Mouse (Mus musculus): ENCODE measurements around the gene Kank3.

The Kank3 gene

GRCm38 (mm10) chr17:33810334-33811141 is at the start of gene Kank3:
Kank3 (plus strand) TSS chr17:33810519.
- peak; percentile 91 for DNase-seq (ENCODE audit: low read depth, low spot score)

- DNase-seq (ENCODE audit: low read depth, low spot score), result no peak
Observed at GRCm38 (mm10) chr17:33766389-33766788, 43.9 kb upstream of the Kank3 start.

GRCm38 (mm10) chr17:33771617-33772016 is 38.7 kb upstream of the Kank3 start:
- no peak for DNase-seq (ENCODE audit: low read depth, low spot score)

- no peak for DNase-seq (ENCODE audit: low read depth, low spot score)
Observed at GRCm38 (mm10) chr17:33773426-33773825, 36.9 kb upstream of the Kank3 start.

DNA sequence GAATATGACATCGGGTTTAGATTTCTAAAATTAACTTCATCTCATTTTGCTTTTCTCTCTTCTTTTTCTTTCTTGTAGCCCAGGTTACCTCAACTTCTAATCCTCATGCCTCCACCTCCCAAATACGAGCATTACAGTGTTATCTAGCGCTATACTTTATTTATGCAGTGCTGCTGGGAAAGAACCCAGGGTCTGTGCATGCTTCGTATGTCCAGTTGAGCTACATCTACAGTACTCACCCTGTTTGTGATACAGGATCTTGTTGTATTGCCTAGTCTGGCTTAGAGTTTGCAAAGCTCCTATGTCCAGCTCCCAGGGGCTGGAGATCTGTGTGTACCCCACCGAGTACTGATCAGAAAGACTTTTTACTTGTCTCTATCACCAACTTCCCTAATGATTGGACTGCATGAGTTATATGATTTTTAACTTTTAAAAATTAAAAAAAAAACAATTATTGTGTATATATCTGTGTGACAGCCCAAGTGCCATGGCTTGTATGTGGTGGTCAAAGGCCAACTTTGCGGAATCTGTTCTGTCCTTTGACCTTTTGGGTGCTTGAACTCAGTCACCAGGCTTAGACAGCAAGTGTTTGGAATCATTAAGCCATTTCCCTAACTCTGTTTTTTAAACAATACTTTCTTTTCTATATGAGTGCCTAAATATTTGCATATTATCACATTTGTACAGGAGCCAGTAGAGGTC is 36.3 kb upstream of the Kank3 start:
- no peak for DNase-seq (ENCODE audit: low read depth, low spot score)

GRCm38 (mm10) chr17:33774573-33775155 is 35.7 kb upstream of the Kank3 start:
- no peak for DNase-seq (ENCODE audit: low read depth, low spot score)

GRCm38 (mm10) chr17:33775287-33775686 is 35.0 kb upstream of the Kank3 start:
- DNase-seq (ENCODE audit: low read depth, low spot score), result no peak

DNA sequence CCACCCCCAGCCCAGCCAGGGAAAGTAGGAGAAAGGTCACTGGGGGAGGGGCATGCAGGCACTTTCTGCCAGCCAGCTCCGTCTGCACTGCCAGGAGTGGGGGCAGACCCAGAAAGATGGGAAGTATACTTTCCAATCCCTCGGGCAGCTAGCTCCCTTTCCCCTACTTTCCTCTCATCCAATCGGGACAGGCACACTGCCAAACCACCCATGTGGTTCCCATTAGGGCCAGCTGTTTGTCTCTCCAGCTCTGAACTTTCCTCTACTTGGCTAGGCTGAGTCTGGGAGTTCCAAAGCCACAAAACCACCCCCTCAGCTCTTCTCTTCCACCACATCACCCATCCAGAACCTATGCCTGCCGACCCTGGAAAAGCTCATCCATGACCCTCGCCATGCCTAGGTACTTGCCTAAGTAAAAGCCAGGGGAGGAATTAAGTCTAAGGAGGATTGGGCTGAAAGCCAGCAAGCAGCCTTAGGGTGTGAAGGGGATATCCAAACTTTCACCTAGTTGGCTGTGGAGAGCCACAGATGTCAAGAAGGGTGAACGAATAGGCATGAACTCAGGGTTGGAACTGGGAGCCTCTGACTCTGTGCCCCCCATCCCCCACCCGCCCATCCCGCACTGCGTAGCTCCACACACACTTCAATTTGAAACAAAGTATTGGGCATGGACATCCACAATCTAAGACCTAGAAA is 30.9 kb upstream of the Kank3 start:
- DNase-seq (ENCODE audit: low read depth, low spot score), result no peak

- no peak for DNase-seq (ENCODE audit: low read depth, low spot score)
Observed at GRCm38 (mm10) chr17:33779967-33780295, 30.4 kb upstream of the Kank3 start.

GRCm38 (mm10) chr17:33780431-33780830 is 29.9 kb upstream of the Kank3 start:
- DNase-seq (ENCODE audit: low read depth, low spot score), result no peak

DNA sequence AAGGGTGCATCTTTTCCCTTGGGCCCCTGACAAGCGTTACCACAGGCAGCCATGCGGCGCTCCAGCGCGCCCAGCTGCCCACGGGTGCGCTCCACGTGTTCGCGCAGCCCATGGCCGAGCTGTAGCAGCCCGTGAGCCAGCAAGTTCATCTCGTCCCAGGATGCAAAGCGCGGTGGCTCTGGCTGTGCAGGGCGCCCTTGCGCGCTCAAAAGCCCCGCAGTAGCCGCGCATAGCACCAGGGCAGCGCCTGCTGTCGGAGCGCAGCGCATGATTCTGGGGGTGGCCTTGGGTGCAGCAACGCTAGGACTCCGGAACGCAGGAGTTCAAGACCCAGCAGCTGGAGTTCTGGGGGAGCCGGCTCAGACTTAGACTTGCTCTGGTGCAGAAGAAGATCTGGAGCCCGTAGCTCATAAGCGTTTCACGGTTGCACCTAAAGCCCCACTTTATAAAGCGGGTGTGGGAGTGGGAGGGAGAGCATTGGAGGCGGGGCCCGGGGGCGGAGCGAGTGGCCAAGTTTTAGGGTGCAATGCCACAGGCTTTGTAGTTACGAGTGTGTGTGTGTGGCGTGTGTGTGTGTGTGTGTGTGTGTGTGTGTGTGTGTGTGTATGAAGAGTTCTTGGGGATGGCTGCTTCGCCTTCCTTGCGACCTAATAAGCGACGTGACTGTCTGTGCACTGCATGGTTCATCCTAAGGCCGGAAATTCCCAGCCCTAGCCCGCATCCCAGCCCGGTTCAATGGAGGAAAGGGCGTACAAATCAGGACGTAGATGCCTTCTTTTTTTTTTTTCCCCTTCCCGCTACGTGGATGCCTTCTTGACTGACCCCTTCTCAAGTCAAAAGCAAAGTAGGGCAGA is 29.0 kb upstream of the Kank3 start, which contains the start of gene Angptl4:
Gene Angptl4 (minus strand): TSS at position 707 of the 854 bp plus-strand sequence.
- peak; percentile 57 for DNase-seq (ENCODE audit: low read depth, low spot score)

DNA sequence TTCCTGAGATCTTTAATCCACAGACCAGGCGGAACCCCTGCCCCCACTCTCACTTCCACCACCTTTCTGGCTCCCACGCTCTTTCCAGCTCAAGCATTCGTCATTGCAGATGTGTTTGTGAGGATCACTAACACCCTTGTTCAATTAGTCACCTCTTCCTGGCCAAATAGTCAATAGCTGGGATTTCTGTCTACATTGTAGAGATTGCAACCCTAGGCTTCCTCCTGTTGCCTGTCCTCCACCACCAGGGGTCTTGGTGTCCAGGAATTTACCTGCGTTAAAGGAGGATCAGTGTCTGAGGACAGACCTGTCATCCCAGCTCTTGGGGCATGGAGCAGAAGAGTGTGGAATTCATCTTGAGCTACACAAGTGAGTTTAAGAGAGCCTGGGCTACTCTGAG is 28.3 kb upstream of the Kank3 start:
- no peak for DNase-seq (ENCODE audit: low read depth, low spot score)

GRCm38 (mm10) chr17:33783408-33783807 is 26.9 kb upstream of the Kank3 start:
- no peak for DNase-seq (ENCODE audit: low read depth, low spot score)

DNA sequence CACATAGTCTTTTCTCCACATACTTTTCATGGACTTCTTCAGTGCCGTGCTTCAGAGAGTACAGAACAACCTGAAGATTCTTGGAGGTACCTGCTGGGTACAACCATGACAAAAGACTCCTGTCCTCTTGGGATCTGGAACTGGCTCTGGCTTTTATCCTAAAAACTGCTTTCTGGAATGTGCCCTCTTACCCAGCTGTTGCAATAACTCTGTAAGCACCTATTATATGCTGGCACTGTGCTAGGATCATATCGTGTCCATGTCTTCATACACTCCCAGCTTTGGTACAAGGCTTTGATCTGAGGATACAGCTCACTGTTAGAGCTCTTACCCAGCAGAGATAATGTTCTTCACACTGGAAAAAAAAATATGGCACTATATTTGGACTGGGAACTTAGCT is 25.4 kb upstream of the Kank3 start:
- no peak for DNase-seq (ENCODE audit: low read depth, low spot score)

GRCm38 (mm10) chr17:33786375-33786774 is 23.9 kb upstream of the Kank3 start:
- DNase-seq (ENCODE audit: low read depth, low spot score), result no peak

GRCm38 (mm10) chr17:33788732-33789131 is 21.6 kb upstream of the Kank3 start:
- no peak for DNase-seq (ENCODE audit: low read depth, low spot score)

GRCm38 (mm10) chr17:33798306-33798705 is 12.0 kb upstream of the Kank3 start:
- no peak for DNase-seq (ENCODE audit: low read depth, low spot score)

- no peak for DNase-seq (ENCODE audit: low read depth, low spot score)
Observed at GRCm38 (mm10) chr17:33799277-33799676, 11.0 kb upstream of the Kank3 start.

DNA sequence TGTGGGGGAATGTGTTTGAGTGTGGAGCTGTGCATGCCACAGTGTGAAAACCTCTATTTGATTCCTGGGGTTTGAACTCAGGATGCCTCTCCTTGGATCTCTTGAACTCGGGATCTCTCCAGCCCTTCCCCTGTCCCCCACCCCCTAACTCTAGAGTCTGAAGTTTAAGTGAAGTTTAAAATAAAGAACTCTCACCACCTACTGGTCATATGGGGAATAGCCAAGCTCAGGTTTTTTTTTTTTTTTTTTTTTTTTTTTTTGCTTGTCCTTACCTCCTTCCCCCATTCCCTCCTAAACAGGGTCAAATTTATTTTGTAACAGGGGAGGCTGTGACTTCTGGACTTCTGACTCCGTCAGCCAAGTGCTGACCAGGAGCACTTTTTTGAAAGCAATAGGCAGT is 8.1 kb upstream of the Kank3 start:
- DNase-seq (ENCODE audit: low read depth, low spot score), result no peak

DNA sequence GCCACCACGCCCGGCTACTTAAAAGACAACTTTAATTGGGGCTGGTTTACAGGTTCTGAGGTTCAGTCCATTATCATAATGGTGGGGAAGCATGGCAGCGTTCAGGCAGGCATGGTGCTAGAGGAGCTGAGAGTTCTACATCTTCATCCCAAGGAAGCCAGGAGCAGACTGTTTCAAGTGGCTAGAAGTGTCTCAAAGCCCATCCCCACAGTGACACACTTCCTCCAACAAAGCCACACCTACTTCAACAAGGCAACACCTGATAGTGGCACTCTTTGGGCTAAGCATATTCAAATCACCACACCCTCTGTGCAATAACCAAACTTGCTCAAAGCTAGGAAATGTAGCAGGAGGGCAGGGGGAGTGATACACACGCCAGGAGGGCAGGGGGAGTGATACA is 6.1 kb upstream of the Kank3 start:
- DNase-seq (ENCODE audit: low read depth, low spot score), result no peak

GRCm38 (mm10) chr17:33804745-33805144 is 5.6 kb upstream of the Kank3 start:
- DNase-seq (ENCODE audit: low read depth, low spot score), result no peak
